Mouse (Mus musculus) ES-Bruce4 (cell line): ENCODE results near the gene Epb41l5. TPM values are rescaled to one million over a fixed set of nuclear protein-coding genes. Genes with fewer than 3 reads are reported as not detected.

Experiments
- H3K27ac ChIP-seq: 2 replicates; pipeline ENCODE4 v1.5.1; 2012; ENCODE audit warnings: low read length, inconsistent platforms; ENCODE audit not compliant: insufficient read depth
- H3K27me3 ChIP-seq: 2 replicates; pipeline ENCODE4 v1.6.1; 2012; ENCODE audit warnings: mild to moderate bottlenecking, low read length, inconsistent platforms; ENCODE audit not compliant: control insufficient read depth, poor library complexity, insufficient read depth, severe bottlenecking
- H3K36me3 ChIP-seq: 2 replicates; pipeline ENCODE4 v1.6.1; 2012; ENCODE audit warnings: inconsistent platforms, mild to moderate bottlenecking, low read length, moderate library complexity; ENCODE audit not compliant: control insufficient read depth, poor library complexity, insufficient read depth, severe bottlenecking
- H3K4me1 ChIP-seq: one replicate; pipeline ENCODE4 v1.8.1; 2011; ENCODE audit warnings: low read length; ENCODE audit not compliant: control insufficient read depth, insufficient read depth
- H3K4me3 ChIP-seq: 2 replicates; pipeline ENCODE4 v1.5.1; 2011; ENCODE audit warnings: low read depth, mild to moderate bottlenecking, low read length
- H3K9ac ChIP-seq: 2 replicates; pipeline ENCODE4 v1.6.1; 2012; ENCODE audit warnings: low read depth, mild to moderate bottlenecking, inconsistent platforms; ENCODE audit not compliant: poor library complexity, severe bottlenecking
- H3K9me3 ChIP-seq: replicated peaks from 2 replicates; pipeline ENCODE4 v1.6.1; 2012; ENCODE audit warnings: mild to moderate bottlenecking, low read length, inconsistent platforms; ENCODE audit not compliant: control insufficient read depth, poor library complexity, insufficient read depth, severe bottlenecking
- CTCF ChIP-seq: IDR thresholded peaks from one replicate; pipeline ENCODE4 v1.8.1; 2011; ENCODE audit warnings: low read depth, low read length
- EP300 ChIP-seq: IDR thresholded peaks from 2 replicates; pipeline ENCODE4 v1.6.1; 2011; ENCODE audit warnings: low read depth, low read length; ENCODE audit not compliant: insufficient read depth
- POLR2A ChIP-seq: IDR thresholded peaks from one replicate; pipeline ENCODE4 v1.8.1; 2011; ENCODE audit warnings: low read length; ENCODE audit not compliant: insufficient read depth
- polyA plus RNA-seq: library from polyadenylated mRNA; stranded (reverse); fragments of >200 nt; gene quantifications from 2 replicates; pipeline ENCODE4 v1.2.4, GENCODE M21; 2011; ENCODE audit warnings: low read depth; ENCODE audit not compliant: missing spikeins, insufficient read depth, insufficient read length

Epb41l5 gene
- polyA plus RNA-seq, 1 experiment = 48.2 TPM

DNA sequence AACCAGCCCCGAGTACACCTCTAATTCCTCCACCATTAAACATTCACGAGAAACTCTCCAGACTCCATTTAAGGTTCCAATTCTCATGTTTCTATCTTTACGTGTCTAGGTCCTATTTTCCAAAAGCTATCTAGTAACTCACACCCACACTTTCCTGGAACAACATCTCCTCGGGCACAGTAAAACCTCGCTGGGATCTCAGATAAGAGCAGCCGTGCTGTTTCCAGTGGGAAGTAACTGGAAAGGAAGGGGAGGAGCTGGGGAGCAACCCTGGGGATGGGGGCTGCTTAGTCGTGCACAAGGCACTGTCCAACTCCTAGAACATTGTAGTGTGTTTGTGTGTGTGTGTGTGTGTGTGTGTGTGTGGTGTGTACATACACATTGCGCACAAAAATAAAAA, 146.9 kb downstream of the Epb41l5 start:
- no peak overlapping the region for H3K4me3 ChIP-seq
- no peak for TF ChIP-seq EP300
- no peak for TF ChIP-seq POLR2A
- TF ChIP-seq CTCF = no peak
- no peak overlapping the region for H3K9ac ChIP-seq
- peaks cover 16% of the 10 kb centered on the region for H3K4me1 ChIP-seq
- no peaks in the 10 kb centered on the region for H3K9me3 ChIP-seq
- H3K27me3 ChIP-seq = no peaks in the 10 kb centered on the region
- H3K27ac ChIP-seq = no peak overlapping the region
- no peaks in the 10 kb centered on the region for H3K36me3 ChIP-seq

DNA sequence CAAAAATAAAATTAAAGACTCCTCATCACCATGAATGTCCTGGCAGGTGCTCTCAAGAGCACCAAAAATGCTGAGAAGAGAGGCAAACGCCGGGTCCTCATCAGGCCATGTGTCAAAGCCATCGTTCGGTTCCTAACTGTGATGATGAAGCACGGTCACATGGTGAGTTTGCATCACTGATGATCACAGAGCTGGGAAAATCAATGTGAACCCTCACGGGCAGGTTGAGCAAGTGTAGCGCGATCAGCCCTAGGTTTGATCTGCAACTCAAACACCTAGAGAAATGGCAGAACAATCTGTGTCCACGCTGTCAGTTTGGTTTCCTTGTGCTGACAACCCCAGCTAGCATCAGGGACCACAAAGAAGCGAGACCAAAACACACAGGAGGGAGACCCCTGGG, 149.3 kb downstream of the Epb41l5 start:
- TF ChIP-seq POLR2A (no peak), EP300 (no peak), CTCF (no peak)
- H3K27ac ChIP-seq = no peak overlapping the region
- no peaks in the 10 kb centered on the region for H3K36me3 ChIP-seq
- no peaks in the 10 kb centered on the region for H3K9me3 ChIP-seq
- no peak overlapping the region for H3K4me3 ChIP-seq
- no peaks in the 10 kb centered on the region for H3K27me3 ChIP-seq
- H3K9ac ChIP-seq = no peak overlapping the region
- H3K4me1 ChIP-seq = peaks cover 18% of the 10 kb centered on the region

DNA sequence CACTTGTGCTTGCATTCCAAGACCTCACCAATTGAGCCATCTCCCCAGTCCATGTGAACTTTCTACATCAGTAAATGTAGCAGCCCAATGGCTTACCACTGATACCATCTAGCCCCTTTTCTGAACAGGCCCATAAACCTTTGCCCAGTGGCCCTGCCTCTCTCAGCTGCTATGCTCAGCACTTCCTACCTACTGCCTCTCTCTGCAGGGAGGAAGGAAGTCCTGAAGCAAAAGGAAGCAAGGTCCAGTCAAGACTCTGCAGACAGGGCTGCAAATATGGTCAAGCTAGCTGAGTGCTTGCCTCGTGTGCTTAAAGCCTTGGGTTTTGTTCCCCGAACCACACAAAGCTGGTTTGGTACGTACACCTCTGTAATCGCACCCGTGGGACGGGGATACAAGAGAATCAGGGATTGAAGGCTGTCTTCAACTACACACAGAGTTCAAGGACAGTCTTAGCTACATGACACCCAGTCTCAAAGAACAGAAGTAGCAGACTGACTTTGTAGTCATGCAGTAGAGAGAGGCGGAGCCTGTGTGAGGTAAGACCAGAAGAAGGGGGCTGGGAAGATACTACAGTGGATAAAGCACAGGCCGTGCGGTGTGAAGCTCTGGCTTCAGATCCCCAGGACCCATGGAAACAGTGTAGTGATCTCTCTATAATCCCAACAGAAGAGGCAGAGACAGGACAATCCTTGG, 150.1 kb downstream of the Epb41l5 start:
- peak overlapping the region; percentile 87 for H3K27ac ChIP-seq

DNA sequence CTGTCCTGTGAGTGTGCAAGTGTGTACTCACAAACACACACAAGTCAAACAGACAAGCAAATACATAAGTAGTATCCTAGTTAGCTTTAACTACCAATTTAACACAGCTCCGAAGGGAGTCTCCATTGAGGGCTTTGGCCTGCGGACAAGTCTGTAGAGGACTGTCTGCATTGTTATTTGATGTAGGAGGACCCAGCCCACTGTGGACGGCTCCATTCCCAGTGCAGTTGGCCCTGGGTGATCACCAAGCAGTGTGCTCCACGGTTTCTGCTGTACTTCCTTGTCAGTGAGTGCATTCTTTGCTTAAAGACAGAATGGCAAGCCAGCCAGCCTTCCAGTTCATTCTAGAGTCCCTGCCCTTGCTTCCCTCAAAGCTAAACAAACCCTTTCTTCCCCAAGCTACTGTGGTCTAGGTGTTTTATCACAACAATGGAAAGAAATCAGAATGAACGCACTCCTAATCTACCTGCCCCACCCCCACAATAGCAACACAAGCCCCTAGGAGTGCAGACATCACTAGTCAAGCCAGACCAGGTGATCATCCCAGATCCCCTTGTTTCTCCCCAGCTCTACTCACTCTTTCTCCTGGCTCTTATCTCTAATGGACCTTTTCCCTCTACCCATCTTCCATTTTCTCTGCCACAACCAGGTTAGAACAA, 151.3 kb downstream of the Epb41l5 start:
- Histone ChIP-seq H3K36me3 (no peaks in the 10 kb centered on the region), H3K9ac (0 out of 2 replicates have a peak overlapping the region, but pooled peaks have one; percentile 4), H3K9me3 (no peaks in the 10 kb centered on the region), H3K4me1 (peaks cover 15% of the 10 kb centered on the region), H3K27me3 (no peaks in the 10 kb centered on the region), H3K4me3 (no peak overlapping the region), H3K27ac (peak overlapping the region; percentile 87)
- TF ChIP-seq POLR2A (no peak), EP300 (peak; percentile 67)

More for the DNA sequence above, 150.1 kb downstream of the Epb41l5 start:
- H3K9me3 ChIP-seq = no peaks in the 10 kb centered on the region
- no peak overlapping the region for H3K9ac ChIP-seq
- H3K4me3 ChIP-seq = no peak overlapping the region
- no peaks in the 10 kb centered on the region for H3K36me3 ChIP-seq
- no peaks in the 10 kb centered on the region for H3K27me3 ChIP-seq
- H3K4me1 ChIP-seq = peaks cover 18% of the 10 kb centered on the region
- TF ChIP-seq EP300 = no peak
- TF ChIP-seq CTCF = no peak
- TF ChIP-seq POLR2A = no peak

DNA sequence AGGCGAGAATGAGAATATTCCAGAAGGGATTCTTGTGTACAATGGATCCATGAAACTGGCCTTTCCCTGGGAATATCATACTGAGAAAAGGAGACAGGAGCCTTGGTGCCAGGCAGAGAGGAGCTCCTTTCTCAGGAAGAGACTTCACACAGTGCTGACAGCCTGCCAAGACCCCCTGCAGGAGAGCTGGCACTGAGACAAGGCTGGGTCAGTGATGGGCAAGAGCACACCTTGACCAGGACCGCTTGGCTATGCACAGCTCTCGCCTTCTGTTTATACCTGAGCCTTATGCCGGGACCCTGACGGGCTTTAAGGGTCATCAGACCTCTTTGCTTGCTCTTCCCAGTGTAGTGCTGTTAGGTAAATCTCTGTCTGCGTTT, 153.4 kb downstream of the Epb41l5 start:
- Histone ChIP-seq H3K9me3 (no peaks in the 10 kb centered on the region), H3K27ac (no peak overlapping the region), H3K36me3 (no peaks in the 10 kb centered on the region), H3K27me3 (no peaks in the 10 kb centered on the region), H3K9ac (no peak overlapping the region), H3K4me3 (no peak overlapping the region), H3K4me1 (peaks cover 15% of the 10 kb centered on the region)
- TF ChIP-seq POLR2A = no peak
- TF ChIP-seq EP300 = no peak
- TF ChIP-seq CTCF = no peak

Other genes with a start within 250 kb of the Epb41l5 start
- gene Inhbb, start 226.8 kb downstream of the Epb41l5 start, polyA plus RNA-seq = 1.2 and 1.9 TPM in 2 replicates
- 54.8 and 56.9 TPM in 2 replicates for gene Ralb, start 144.2 kb downstream of the Epb41l5 start, polyA plus RNA-seq
- gene Tmem185b, start 122.8 kb downstream of the Epb41l5 start, polyA plus RNA-seq = 8.7 and 8.9 TPM in 2 replicates
- gene Ptpn4, start 188.6 kb upstream of the Epb41l5 start, polyA plus RNA-seq = 20.9 and 29.2 TPM in 2 replicates